Mouse (Mus musculus) limb, embryonic 14.5 days (tissue): ENCODE measurements around the gene Slc7a9. TPM values are rescaled to one million over a fixed set of nuclear protein-coding genes. Genes with fewer than 3 reads are reported as not detected.

Source experiments
- ATAC-seq: fragments of 200-750 bp; cut with Nextera tagmentation; 2 replicates; pipeline ENCODE4 v1.8.0; 2017; ENCODE audit warnings: low read depth, moderate number of reproducible peaks, moderate TSS enrichment; ENCODE audit not compliant: low FRiP score
- DNase-seq: peaks from one replicate; pipeline ENCODE4 v3.0.0-alpha.2; 2015; ENCODE audit warnings: low spot score
- H3K27ac ChIP-seq: fragments of 300-500 bp; sonication (generic); replicated peaks from 2 replicates; pipeline ENCODE4 v1.5.1; 2014; ENCODE audit warnings: low read depth, mild to moderate bottlenecking, low read length, moderate library complexity, mixed read lengths
- H3K27me3 ChIP-seq: fragments of 300-500 bp; sonication (generic); 2 replicates; pipeline ENCODE4 v1.6.1; 2014; ENCODE audit warnings: low read length, mixed read lengths; ENCODE audit not compliant: control insufficient read depth, insufficient read depth
- H3K36me3 ChIP-seq: fragments of 300-500 bp; sonication (generic); 2 replicates; pipeline ENCODE4 v1.6.1; 2014; ENCODE audit warnings: mild to moderate bottlenecking, low read length, moderate library complexity, mixed read lengths; ENCODE audit not compliant: control insufficient read depth, insufficient read depth
- H3K4me1 ChIP-seq: fragments of 300-500 bp; sonication (generic); 2 replicates; pipeline ENCODE4 v1.6.1; 2014; ENCODE audit warnings: antibody characterized with exemption, low read length, mixed read lengths; ENCODE audit not compliant: control insufficient read depth, insufficient read depth
- H3K4me2 ChIP-seq: fragments of 300-500 bp; sonication (generic); replicated peaks from 2 replicates; pipeline ENCODE4 v1.6.1; 2014; ENCODE audit warnings: low read depth, mild to moderate bottlenecking, low read length, moderate library complexity; ENCODE audit not compliant: severe bottlenecking
- H3K4me3 ChIP-seq: fragments of 300-500 bp; sonication (generic); replicated peaks from 2 replicates; pipeline ENCODE4 v1.5.1; 2014; ENCODE audit warnings: low read length
- H3K9ac ChIP-seq: fragments of 300-500 bp; sonication (generic); 2 replicates; pipeline ENCODE4 v1.6.1; 2014; ENCODE audit warnings: mild to moderate bottlenecking, low read depth, low read length, moderate library complexity; ENCODE audit not compliant: severe bottlenecking
- H3K9me3 ChIP-seq: fragments of 300-500 bp; sonication (generic); 2 replicates; pipeline ENCODE4 v1.6.1; 2016; ENCODE audit warnings: low read length; ENCODE audit not compliant: control insufficient read depth
- POLR2A ChIP-seq: fragments of 200-500 bp; IDR thresholded peaks from 2 replicates; pipeline ENCODE4 v1.8.0; 2012; ENCODE audit warnings: inconsistent platforms, mild to moderate bottlenecking, moderate library complexity, borderline replicate concordance; ENCODE audit not compliant: insufficient read depth, insufficient read length; ENCODE audit errors: extremely low read depth
- WGBS: fragments of 180-500 bp; shearing (Covaris S2); extraction: QIAGEN DNeasy Blood & Tissue Kit; methylation state at CpG from one replicate; pipeline ENCODE4 v1.1.7; 2014; 5-methylcytosine and 5-hydroxymethylcytosine counted together
- polyA plus RNA-seq, 2 experiments: library from polyadenylated mRNA; depleted of rRNA in 1 of 2; stranded (reverse) in 1 of 2; unstranded in 1 of 2; fragments of >200 nt; fragmentation: Nextera tagmentation in 1 of 2; extraction: Ambion mirVana in 1 of 2; gene quantifications; 2 replicates each; pipeline versions ENCODE4 v1.2.1 to v1.2.3; 2012 to 2014

Slc7a9 gene
- polyA plus RNA-seq, 2 experiments: 0.59 TPM; not detected in 1

GRCm38 (mm10) chr7:35423071-35423470, 25.5 kb upstream of the Slc7a9 start:
- no peak overlapping the region for H3K4me3 ChIP-seq
- no peak for TF ChIP-seq POLR2A
- H3K36me3 ChIP-seq: peaks cover 66% of the 10 kb centered on the region
- H3K9me3 ChIP-seq: no peaks in the 10 kb centered on the region
- no peak overlapping the region for H3K27ac ChIP-seq
- no peaks in the 10 kb centered on the region for H3K27me3 ChIP-seq
- H3K4me1 ChIP-seq: no peaks in the 10 kb centered on the region
- ATAC-seq (no peak), DNase-seq (no peak)
- 90% methylated on average over 10 of the region's 10 CpGs for WGBS
- H3K4me2 ChIP-seq: no peak overlapping the region
- H3K9ac ChIP-seq: no peak overlapping the region

DNA sequence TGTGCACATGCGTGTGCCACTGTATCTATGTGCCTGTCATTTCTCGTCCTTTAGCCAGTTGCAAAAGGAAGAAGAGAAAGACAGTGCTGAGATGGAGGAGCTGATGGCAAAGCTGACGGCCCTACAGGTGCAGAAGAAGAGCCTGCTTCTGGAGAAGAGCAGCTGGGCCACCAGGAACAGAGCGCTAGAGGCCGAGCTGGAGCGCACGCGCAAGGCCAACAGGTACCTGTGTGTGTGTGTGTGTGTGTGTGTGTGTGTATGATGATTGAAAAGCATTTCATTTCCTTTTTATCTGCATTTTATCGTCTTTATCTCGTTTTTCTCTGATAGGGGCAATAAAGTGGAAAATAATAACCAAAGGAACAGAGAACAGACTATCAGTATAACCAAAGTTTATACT, 20.4 kb upstream of the Slc7a9 start:
- DNase-seq (no peak), ATAC-seq (no peak)
- Histone ChIP-seq H3K4me1 (no peaks in the 10 kb centered on the region), H3K9ac (no peak overlapping the region), H3K4me2 (no peak overlapping the region), H3K4me3 (no peak overlapping the region), H3K27ac (no peak overlapping the region), H3K27me3 (no peaks in the 10 kb centered on the region), H3K9me3 (no peaks in the 10 kb centered on the region), H3K36me3 (peaks cover 72% of the 10 kb centered on the region)
- TF ChIP-seq POLR2A: no peak
- 90% methylated on average over 10 of the region's 10 CpGs for WGBS

DNA sequence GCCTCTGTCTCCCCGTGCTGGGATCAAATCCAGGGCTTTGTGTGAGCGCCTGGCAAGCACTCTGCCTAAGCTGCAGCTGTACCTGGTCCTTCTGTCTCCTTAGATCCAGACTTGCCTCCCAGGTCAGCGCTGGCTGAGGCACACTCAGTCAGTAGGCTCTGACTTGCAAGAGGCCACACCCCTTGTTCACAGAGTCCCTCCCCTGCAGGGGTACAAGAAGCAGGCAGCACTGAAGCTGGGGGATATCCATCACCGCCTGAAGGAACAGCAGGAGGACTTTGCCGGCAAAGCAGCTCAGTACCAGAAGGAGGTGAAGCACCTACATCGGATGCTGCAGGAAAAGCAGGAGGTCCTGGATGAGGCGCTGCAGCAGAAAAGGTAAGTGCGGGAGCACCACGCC, 13.3 kb upstream of the Slc7a9 start:
- Histone ChIP-seq H3K36me3 (peaks cover 72% of the 10 kb centered on the region), H3K9ac (no peak overlapping the region), H3K4me2 (no peak overlapping the region), H3K4me3 (no peak overlapping the region), H3K27me3 (no peaks in the 10 kb centered on the region), H3K27ac (no peak overlapping the region), H3K4me1 (no peaks in the 10 kb centered on the region), H3K9me3 (no peaks in the 10 kb centered on the region)
- no peak for ATAC-seq
- 81% methylated on average over 9 of the region's 9 CpGs for WGBS
- no peak for DNase-seq
- no peak for TF ChIP-seq POLR2A

GRCm38 (mm10) chr7:35447501-35447900, 1.1 kb upstream of the Slc7a9 start:
- Histone ChIP-seq H3K4me1 (peaks cover 6% of the 10 kb centered on the region; the same call in 1 of the 2 replicates), H3K27ac (no peak overlapping the region), H3K36me3 (no peaks in the 10 kb centered on the region), H3K27me3 (no peaks in the 10 kb centered on the region), H3K9me3 (no peaks in the 10 kb centered on the region), H3K9ac (no peak overlapping the region), H3K4me2 (no peak overlapping the region), H3K4me3 (no peak overlapping the region)
- WGBS: 64% methylated on average over 4 of the region's 4 CpGs
- no peak for TF ChIP-seq POLR2A
- DNase-seq (no peak), ATAC-seq (no peak)

DNA sequence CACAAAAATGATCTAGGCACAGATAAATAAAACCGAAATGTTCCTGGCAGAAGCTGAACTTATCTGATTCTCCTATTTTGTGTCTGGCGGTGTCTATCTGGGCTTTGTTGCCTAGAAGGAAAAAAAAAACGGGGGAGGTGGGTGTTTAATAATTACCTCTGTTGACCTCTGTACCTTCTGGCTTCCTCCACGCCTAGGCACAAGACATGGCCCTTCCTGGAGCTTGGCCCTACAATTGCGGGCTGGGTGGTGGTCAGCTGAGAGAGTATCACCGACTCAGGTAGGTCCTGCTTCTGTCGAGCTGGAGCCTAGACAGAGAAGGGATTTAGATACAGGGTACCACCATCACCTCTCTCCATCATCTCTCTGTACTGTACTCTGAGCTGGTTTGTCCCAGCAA, 271 bp downstream of the Slc7a9 start:
- H3K4me1 ChIP-seq: peaks cover 6% of the 10 kb centered on the region; the same call in 1 of the 2 replicates
- no peaks in the 10 kb centered on the region for H3K9me3 ChIP-seq
- no peak for TF ChIP-seq POLR2A
- H3K27ac ChIP-seq: no peak overlapping the region
- no peak overlapping the region for H3K4me3 ChIP-seq
- no peaks in the 10 kb centered on the region for H3K36me3 ChIP-seq
- no peak overlapping the region for H3K4me2 ChIP-seq
- no peak overlapping the region for H3K9ac ChIP-seq
- no peaks in the 10 kb centered on the region for H3K27me3 ChIP-seq
- no peak for ATAC-seq
- WGBS: 73% methylated on average over 7 of the region's 7 CpGs
- no peak for DNase-seq
